Mouse (Mus musculus): ENCODE data around the gene Nuak1. TPM values are rescaled to one million over a fixed set of nuclear protein-coding genes. Genes with fewer than 3 reads are reported as not detected.

Gene Nuak1
- polyA plus RNA-seq, 1 experiment from 2014 or later, result 5.5 TPM

- no peak overlapping the region for H3K27ac ChIP-seq (ENCODE audit: low read length)
- 54% methylated on average over 4 of the region's 4 CpGs for whole genome bisulfite sequencing
- ATAC-seq, result no peak
- no peaks in the 10 kb centered on the region for H3K9me3 ChIP-seq (replicated peaks; ENCODE audit: control insufficient read depth, low read length, poor library complexity, severe bottlenecking)
- H3K4me3 ChIP-seq (ENCODE audit: low read depth, low read length), result no peak overlapping the region
- H3K36me3 ChIP-seq (ENCODE audit: control insufficient read depth, insufficient read depth, low read length), result no peaks in the 10 kb centered on the region
- H3K4me1 ChIP-seq (ENCODE audit: control insufficient read depth, insufficient read depth, low read length), result peaks cover 3% of the 10 kb centered on the region; the same call in 1 of the 2 replicates
- no peak overlapping the region for H3K4me2 ChIP-seq (ENCODE audit: low read length)
- no peak overlapping the region for H3K9ac ChIP-seq (ENCODE audit: low read depth, low read length)
- H3K27me3 ChIP-seq (ENCODE audit: control insufficient read depth, insufficient read depth, low read depth, low read length), result no peaks in the 10 kb centered on the region
These were observed 39.7 kb upstream of the Nuak1 start for GRCm38 (mm10) chr10:84480146-84480545.

GRCm38 (mm10) chr10:84477613-84478076 is 37.2 kb upstream of the Nuak1 start:
- H3K27me3 ChIP-seq (ENCODE audit: control insufficient read depth, insufficient read depth, low read depth, low read length), result no peaks in the 10 kb centered on the region
- H3K9me3 ChIP-seq (replicated peaks; ENCODE audit: control insufficient read depth, low read length, poor library complexity, severe bottlenecking), result no peaks in the 10 kb centered on the region
- no peak overlapping the region for H3K4me2 ChIP-seq (ENCODE audit: low read length)
- H3K4me1 ChIP-seq (ENCODE audit: control insufficient read depth, insufficient read depth, low read length), result peaks cover 3% of the 10 kb centered on the region; the same call in 1 of the 2 replicates
- H3K27ac ChIP-seq (ENCODE audit: low read length), result no peak overlapping the region
- no peak for ATAC-seq
- WGBS, result 11% methylated on average over 3 of the region's 3 CpGs
- no peak overlapping the region for H3K9ac ChIP-seq (ENCODE audit: low read depth, low read length)
- no peak overlapping the region for H3K4me3 ChIP-seq (ENCODE audit: low read depth, low read length)
- H3K36me3 ChIP-seq (ENCODE audit: control insufficient read depth, insufficient read depth, low read length), result no peaks in the 10 kb centered on the region

GRCm38 (mm10) chr10:84477045-84477612 is 36.7 kb upstream of the Nuak1 start:
- Histone ChIP-seq H3K27me3 (ENCODE audit: control insufficient read depth, insufficient read depth, low read depth, low read length) (no peaks in the 10 kb centered on the region), H3K9ac (ENCODE audit: low read depth, low read length) (no peak overlapping the region), H3K4me1 (ENCODE audit: control insufficient read depth, insufficient read depth, low read length) (peaks cover 3% of the 10 kb centered on the region; the same call in 1 of the 2 replicates), H3K4me2 (ENCODE audit: low read length) (no peak overlapping the region), H3K4me3 (ENCODE audit: low read depth, low read length) (no peak overlapping the region), H3K9me3 (replicated peaks; ENCODE audit: control insufficient read depth, low read length, poor library complexity, severe bottlenecking) (no peaks in the 10 kb centered on the region), H3K36me3 (ENCODE audit: control insufficient read depth, insufficient read depth, low read length) (no peaks in the 10 kb centered on the region), H3K27ac (ENCODE audit: low read length) (no peak overlapping the region)
- WGBS, result 48% methylated on average over 4 of the region's 4 CpGs
- ATAC-seq, result no peak

GRCm38 (mm10) chr10:84467555-84468164 is 27.3 kb upstream of the Nuak1 start:
- H3K27me3 ChIP-seq (ENCODE audit: control insufficient read depth, insufficient read depth, low read depth, low read length), result no peaks in the 10 kb centered on the region
- ATAC-seq, result no peak
- no peaks in the 10 kb centered on the region for H3K4me1 ChIP-seq (ENCODE audit: control insufficient read depth, insufficient read depth, low read length)
- no peak overlapping the region for H3K9ac ChIP-seq (ENCODE audit: low read depth, low read length)
- H3K4me2 ChIP-seq (ENCODE audit: low read length), result no peak overlapping the region
- H3K36me3 ChIP-seq (ENCODE audit: control insufficient read depth, insufficient read depth, low read length), result no peaks in the 10 kb centered on the region
- no peaks in the 10 kb centered on the region for H3K9me3 ChIP-seq (replicated peaks; ENCODE audit: control insufficient read depth, low read length, poor library complexity, severe bottlenecking)
- WGBS, result 25% methylated on average over 6 of the region's 6 CpGs
- no peak overlapping the region for H3K4me3 ChIP-seq (ENCODE audit: low read depth, low read length)
- no peak overlapping the region for H3K27ac ChIP-seq (ENCODE audit: low read length)

GRCm38 (mm10) chr10:84465511-84465910 is 25.1 kb upstream of the Nuak1 start:
- no peak overlapping the region for H3K9ac ChIP-seq (ENCODE audit: low read depth, low read length)
- no peak overlapping the region for H3K27ac ChIP-seq (ENCODE audit: low read length)
- no peak for ATAC-seq
- H3K27me3 ChIP-seq (ENCODE audit: control insufficient read depth, insufficient read depth, low read depth, low read length), result no peaks in the 10 kb centered on the region
- H3K4me3 ChIP-seq (ENCODE audit: low read depth, low read length), result no peak overlapping the region
- H3K9me3 ChIP-seq (replicated peaks; ENCODE audit: control insufficient read depth, low read length, poor library complexity, severe bottlenecking), result no peaks in the 10 kb centered on the region
- no peaks in the 10 kb centered on the region for H3K36me3 ChIP-seq (ENCODE audit: control insufficient read depth, insufficient read depth, low read length)
- no peaks in the 10 kb centered on the region for H3K4me1 ChIP-seq (ENCODE audit: control insufficient read depth, insufficient read depth, low read length)
- WGBS, result 56% methylated on average over 4 of the region's 4 CpGs
- H3K4me2 ChIP-seq (ENCODE audit: low read length), result no peak overlapping the region

- Histone ChIP-seq H3K36me3 (ENCODE audit: control insufficient read depth, insufficient read depth, low read length) (no peaks in the 10 kb centered on the region), H3K4me1 (ENCODE audit: control insufficient read depth, insufficient read depth, low read length) (no peaks in the 10 kb centered on the region), H3K4me3 (ENCODE audit: low read depth, low read length) (no peak overlapping the region), H3K4me2 (ENCODE audit: low read length) (no peak overlapping the region), H3K9me3 (replicated peaks; ENCODE audit: control insufficient read depth, low read length, poor library complexity, severe bottlenecking) (no peaks in the 10 kb centered on the region), H3K9ac (ENCODE audit: low read depth, low read length) (no peak overlapping the region), H3K27ac (ENCODE audit: low read length) (no peak overlapping the region), H3K27me3 (ENCODE audit: control insufficient read depth, insufficient read depth, low read depth, low read length) (no peaks in the 10 kb centered on the region)
- no peak for ATAC-seq
- WGBS, result 88% methylated on average over 8 of the region's 8 CpGs
These were observed 20.2 kb upstream of the Nuak1 start for GRCm38 (mm10) chr10:84460420-84461101.

- ATAC-seq, result no peak
- no peaks in the 10 kb centered on the region for H3K9me3 ChIP-seq (replicated peaks; ENCODE audit: control insufficient read depth, low read length, poor library complexity, severe bottlenecking)
- H3K27ac ChIP-seq (ENCODE audit: low read length), result no peak overlapping the region
- H3K4me2 ChIP-seq (ENCODE audit: low read length), result no peak overlapping the region
- no peaks in the 10 kb centered on the region for H3K4me1 ChIP-seq (ENCODE audit: control insufficient read depth, insufficient read depth, low read length)
- H3K27me3 ChIP-seq (ENCODE audit: control insufficient read depth, insufficient read depth, low read depth, low read length), result no peaks in the 10 kb centered on the region
- no peak overlapping the region for H3K9ac ChIP-seq (ENCODE audit: low read depth, low read length)
- no peak overlapping the region for H3K4me3 ChIP-seq (ENCODE audit: low read depth, low read length)
- H3K36me3 ChIP-seq (ENCODE audit: control insufficient read depth, insufficient read depth, low read length), result no peaks in the 10 kb centered on the region
- WGBS, result 78% methylated on average over 5 of the region's 5 CpGs
These were observed 17.7 kb upstream of the Nuak1 start for GRCm38 (mm10) chr10:84458094-84458493.

GRCm38 (mm10) chr10:84457539-84457938 is 17.1 kb upstream of the Nuak1 start:
- 87% methylated on average over 9 of the region's 9 CpGs for WGBS
- ATAC-seq, result no peak

More at GRCm38 (mm10) chr10:84457539-84457938, 17.1 kb upstream of the Nuak1 start:
- no peaks in the 10 kb centered on the region for H3K4me1 ChIP-seq (ENCODE audit: control insufficient read depth, insufficient read depth, low read length)
- no peaks in the 10 kb centered on the region for H3K27me3 ChIP-seq (ENCODE audit: control insufficient read depth, insufficient read depth, low read depth, low read length)
- H3K9me3 ChIP-seq (replicated peaks; ENCODE audit: control insufficient read depth, low read length, poor library complexity, severe bottlenecking), result no peaks in the 10 kb centered on the region
- no peak overlapping the region for H3K27ac ChIP-seq (ENCODE audit: low read length)
- no peak overlapping the region for H3K4me3 ChIP-seq (ENCODE audit: low read depth, low read length)
- H3K9ac ChIP-seq (ENCODE audit: low read depth, low read length), result no peak overlapping the region
- H3K36me3 ChIP-seq (ENCODE audit: control insufficient read depth, insufficient read depth, low read length), result no peaks in the 10 kb centered on the region
- H3K4me2 ChIP-seq (ENCODE audit: low read length), result no peak overlapping the region
